Mouse (Mus musculus) heart, embryonic 15.5 days (tissue): Measurements from ENCODE around the gene Rhox3e. TPM values are rescaled to one million over a fixed set of nuclear protein-coding genes. Genes with fewer than 3 reads are reported as not detected.
"Not testable (repeated sequence)": the region's sequence is repeated elsewhere in the genome, so short reads cannot be mapped to it uniquely, and the experiment has no call there.

Experiments
- ATAC-seq: fragments of 200-750 bp; cut with Nextera tagmentation; replicated peaks from 2 replicates; pipeline ENCODE4 v1.8.0; 2017; ENCODE audit warnings: low read depth, moderate TSS enrichment; ENCODE audit not compliant: insufficient number of reproducible peaks, insufficient read depth, low FRiP score
- H3K27ac ChIP-seq: fragments of 300-500 bp; sonication (generic); 2 replicates; pipeline ENCODE4 v1.5.1; 2015; ENCODE audit warnings: mild to moderate bottlenecking, inconsistent platforms
- H3K27me3 ChIP-seq: fragments of 300-500 bp; sonication (generic); 2 replicates; pipeline ENCODE4 v1.6.1; 2015; ENCODE audit warnings: inconsistent platforms
- H3K36me3 ChIP-seq: fragments of 300-500 bp; sonication (generic); 2 replicates; pipeline ENCODE4 v1.6.1; 2015; ENCODE audit warnings: mild to moderate bottlenecking, inconsistent platforms
- H3K4me1 ChIP-seq: fragments of 300-500 bp; sonication (generic); replicated peaks from 2 replicates; pipeline ENCODE4 v1.6.1; 2015; ENCODE audit warnings: inconsistent platforms
- H3K4me2 ChIP-seq: fragments of 300-500 bp; sonication (generic); 2 replicates; pipeline ENCODE4 v1.6.1; 2015; ENCODE audit warnings: inconsistent platforms, mild to moderate bottlenecking, moderate library complexity
- H3K4me3 ChIP-seq: fragments of 300-500 bp; sonication (generic); 2 replicates; pipeline ENCODE4 v1.5.1; 2015; ENCODE audit warnings: mild to moderate bottlenecking, inconsistent platforms
- H3K9ac ChIP-seq: fragments of 300-500 bp; sonication (generic); 2 replicates; pipeline ENCODE4 v1.6.1; 2015; ENCODE audit warnings: mild to moderate bottlenecking, inconsistent platforms
- H3K9me3 ChIP-seq: fragments of 300-500 bp; sonication (generic); replicated peaks from 2 replicates; pipeline ENCODE4 v1.6.1; 2016; ENCODE audit warnings: inconsistent platforms
- WGBS: fragments of 180-500 bp; shearing (Covaris S2); methylation state at CpG from one replicate; pipeline ENCODE4 v1.1.7; 2015; ENCODE audit warnings: mixed read lengths; 5-methylcytosine and 5-hydroxymethylcytosine counted together
- polyA plus RNA-seq: library from polyadenylated mRNA; unstranded; fragments of >200 nt; fragmentation: Nextera tagmentation; extraction: Ambion mirVana; gene quantifications from 2 replicates; pipeline ENCODE4 v1.2.1, GENCODE M21; 2015

The Rhox3e gene
- not detected in 2 replicates for polyA plus RNA-seq

GRCm38 (mm10) chrX:37541719-37542118 is at the start of gene Rhox3e:
Gene Rhox3e, plus strand, starts transcription at chrX:37542019.
- not testable (repeated sequence) for H3K4me1 ChIP-seq, H3K4me2 ChIP-seq, H3K9me3 ChIP-seq, H3K27me3 ChIP-seq, H3K36me3 ChIP-seq, H3K4me3 ChIP-seq, H3K9ac ChIP-seq, H3K27ac ChIP-seq, ATAC-seq
- WGBS: 63% methylated on average over 1 of the region's 4 CpGs

GRCm38 (mm10) chrX:37514059-37514458 is 27.8 kb upstream of the Rhox3e start, which contains the start of gene Rhox4d:
Gene Rhox4d, plus strand, starts transcription at chrX:37514359.
- 89% methylated on average over 16 of the region's 18 CpGs for WGBS
- not testable (repeated sequence) for H3K4me3 ChIP-seq, H3K9me3 ChIP-seq, H3K36me3 ChIP-seq, H3K27ac ChIP-seq, H3K27me3 ChIP-seq, ATAC-seq, H3K9ac ChIP-seq, H3K4me1 ChIP-seq, H3K4me2 ChIP-seq

- WGBS: 91% methylated on average over 3 of the region's 8 CpGs
- H3K27ac ChIP-seq, H3K9me3 ChIP-seq, H3K9ac ChIP-seq, H3K27me3 ChIP-seq, H3K4me3 ChIP-seq, ATAC-seq, H3K36me3 ChIP-seq, H3K4me1 ChIP-seq, H3K4me2 ChIP-seq: not testable (repeated sequence)
Measured at GRCm38 (mm10) chrX:37530152-37530551, 11.7 kb upstream of the Rhox3e start, which contains the start of gene Rhox2e. Gene Rhox2e, plus strand, starts transcription at chrX:37530452.

GRCm38 (mm10) chrX:37557112-37557511 is 15.3 kb downstream of the Rhox3e start, which contains the start of gene Rhox4e:
Gene Rhox4e, plus strand, starts transcription at chrX:37557412.
- not testable (repeated sequence) for H3K9ac ChIP-seq, H3K36me3 ChIP-seq, H3K9me3 ChIP-seq, H3K27ac ChIP-seq, H3K27me3 ChIP-seq, H3K4me2 ChIP-seq, H3K4me1 ChIP-seq, H3K4me3 ChIP-seq, ATAC-seq
- WGBS: 93% methylated on average over 10 of the region's 18 CpGs

- not testable (repeated sequence) for H3K27me3 ChIP-seq, H3K4me1 ChIP-seq, H3K9ac ChIP-seq, H3K4me2 ChIP-seq, H3K36me3 ChIP-seq, H3K27ac ChIP-seq, ATAC-seq, H3K9me3 ChIP-seq, H3K4me3 ChIP-seq
- 89% methylated on average over 8 of the region's 8 CpGs for WGBS
Measured at GRCm38 (mm10) chrX:37571105-37571504, 29.3 kb downstream of the Rhox3e start, which contains the start of gene Rhox2f. Gene Rhox2f, plus strand, starts transcription at chrX:37571405.

- H3K27ac ChIP-seq, H3K9me3 ChIP-seq, H3K9ac ChIP-seq, H3K36me3 ChIP-seq, H3K4me1 ChIP-seq, ATAC-seq, H3K4me2 ChIP-seq, H3K27me3 ChIP-seq, H3K4me3 ChIP-seq: not testable (repeated sequence)
- WGBS: 51% methylated on average over 2 of the region's 2 CpGs
Measured at GRCm38 (mm10) chrX:37572638-37573037, 30.8 kb downstream of the Rhox3e start.

- not testable (repeated sequence) for H3K4me2 ChIP-seq, H3K27ac ChIP-seq, H3K36me3 ChIP-seq, H3K27me3 ChIP-seq, ATAC-seq, H3K4me3 ChIP-seq, H3K9me3 ChIP-seq, H3K4me1 ChIP-seq, H3K9ac ChIP-seq
Measured at GRCm38 (mm10) chrX:37580692-37581091, 38.9 kb downstream of the Rhox3e start, which contains the start of gene Rhox3f. Gene Rhox3f, plus strand, starts transcription at chrX:37580992.

Other genes starting within 250 kb of the Rhox3e start
- gene Rhox3a2, start 162.0 kb upstream of the Rhox3e start, polyA plus RNA-seq: not detected in 2 replicates
- gene Rhox4a2, start 151.2 kb upstream of the Rhox3e start, polyA plus RNA-seq: 0.66 and 2.8 TPM in 2 replicates
- not detected in 2 replicates for gene Rhox2b, start 130.0 kb upstream of the Rhox3e start, polyA plus RNA-seq
- 1.9 TPM in 1 of 2 replicates, not detected in the other for gene Rhox4b, start 109.5 kb upstream of the Rhox3e start, polyA plus RNA-seq
- gene Rhox2c, start 88.3 kb upstream of the Rhox3e start, polyA plus RNA-seq: not detected in 2 replicates
- gene Rhox3c, start 83.4 kb upstream of the Rhox3e start, polyA plus RNA-seq: not detected in 2 replicates
- gene Rhox4c, start 61.7 kb upstream of the Rhox3e start, polyA plus RNA-seq: not detected in 2 replicates
- gene Rhox2d, start 48.6 kb upstream of the Rhox3e start, polyA plus RNA-seq: not detected in 2 replicates
- gene Rhox4d, start 27.7 kb upstream of the Rhox3e start, polyA plus RNA-seq: not detected in 2 replicates
- gene Rhox2e, start 11.6 kb upstream of the Rhox3e start, polyA plus RNA-seq: not detected in 2 replicates
- gene Rhox4e, start 15.4 kb downstream of the Rhox3e start, polyA plus RNA-seq: not detected in 2 replicates
- gene Rhox2f, start 29.4 kb downstream of the Rhox3e start, polyA plus RNA-seq: not detected in 2 replicates
- not detected in 2 replicates for gene Rhox3f, start 39.0 kb downstream of the Rhox3e start, polyA plus RNA-seq
- gene Rhox4f, start 65.7 kb downstream of the Rhox3e start, polyA plus RNA-seq: not detected in 2 replicates
- not detected in 2 replicates for gene Rhox3g, start 86.6 kb downstream of the Rhox3e start, polyA plus RNA-seq
- gene Rhox2g, start 101.5 kb downstream of the Rhox3e start, polyA plus RNA-seq: not detected in 2 replicates
- gene Rhox4g, start 109.3 kb downstream of the Rhox3e start, polyA plus RNA-seq: not detected in 2 replicates
- gene Rhox3h, start 126.7 kb downstream of the Rhox3e start, polyA plus RNA-seq: not detected in 2 replicates
- gene Rhox2h, start 131.3 kb downstream of the Rhox3e start, polyA plus RNA-seq: not detected in 2 replicates